Mouse (Mus musculus) bone marrow, adult 2 months (tissue): ENCODE results near the gene Trim30c.

Experiments
- CTCF ChIP-seq: fragments of 200-500 bp; IDR thresholded peaks from 2 replicates; pipeline ENCODE4 v1.5.1; 2011; ENCODE audit warnings: low read length, control low read depth; ENCODE audit not compliant: control insufficient read depth, insufficient read depth
- POLR2A ChIP-seq: fragments of 200-500 bp; IDR thresholded peaks from 2 replicates; pipeline ENCODE4 v1.6.1; 2011; ENCODE audit warnings: low read depth, mild to moderate bottlenecking, control low read depth, low read length, borderline replicate concordance; ENCODE audit not compliant: control insufficient read depth

GRCm38 (mm10) chr7:104369736-104370414 lies 30.8 kb downstream of the Trim30c start, which contains the start of gene Trim30b:
- no peak; the same call in 1 of the 2 replicates for TF ChIP-seq CTCF
- no peak for TF ChIP-seq POLR2A
